Mouse (Mus musculus) retina, adult 2 months (tissue): ENCODE measurements around the gene Caskin1.

Experiments
- DNase-seq: peaks from one replicate; pipeline ENCODE4 v3.0.0-alpha.2; 2012; ENCODE audit warnings: low read depth, low spot score

The Caskin1 gene

DNA sequence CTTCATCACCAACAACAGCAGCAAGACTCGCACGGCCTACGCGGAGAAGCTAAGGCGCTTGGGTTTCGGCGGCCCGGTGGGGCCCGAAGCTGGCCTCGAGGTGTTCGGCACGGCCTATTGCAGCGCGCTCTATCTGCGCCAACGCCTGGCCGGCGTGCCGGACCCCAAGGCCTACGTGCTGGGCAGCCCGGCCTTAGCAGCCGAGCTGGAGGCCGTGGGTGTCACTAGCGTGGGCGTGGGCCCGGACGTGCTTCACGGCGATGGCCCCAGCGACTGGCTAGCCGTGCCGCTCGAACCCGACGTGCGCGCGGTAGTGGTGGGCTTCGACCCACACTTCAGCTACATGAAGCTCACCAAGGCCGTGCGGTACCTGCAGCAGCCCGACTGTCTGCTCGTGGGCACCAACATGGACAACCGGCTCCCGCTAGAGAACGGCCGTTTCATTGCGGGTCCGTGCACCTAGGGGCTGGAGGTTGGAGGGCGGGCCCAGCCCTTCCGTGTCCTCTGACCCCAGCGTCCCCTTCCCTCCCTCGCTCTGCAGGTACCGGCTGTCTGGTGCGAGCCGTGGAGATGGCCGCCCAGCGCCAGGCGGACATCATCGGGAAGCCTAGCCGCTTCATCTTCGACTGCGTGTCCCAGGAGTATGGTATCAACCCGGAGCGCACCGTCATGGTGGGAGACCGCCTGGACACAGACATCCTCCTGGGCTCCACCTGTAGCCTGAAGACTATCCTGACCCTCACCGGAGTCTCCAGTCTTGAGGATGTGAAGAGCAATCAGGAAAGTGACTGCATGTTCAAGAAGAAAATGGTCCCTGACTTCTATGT, 17.5 kb upstream of the Caskin1 start:
- DNase-seq: no peak

DNA sequence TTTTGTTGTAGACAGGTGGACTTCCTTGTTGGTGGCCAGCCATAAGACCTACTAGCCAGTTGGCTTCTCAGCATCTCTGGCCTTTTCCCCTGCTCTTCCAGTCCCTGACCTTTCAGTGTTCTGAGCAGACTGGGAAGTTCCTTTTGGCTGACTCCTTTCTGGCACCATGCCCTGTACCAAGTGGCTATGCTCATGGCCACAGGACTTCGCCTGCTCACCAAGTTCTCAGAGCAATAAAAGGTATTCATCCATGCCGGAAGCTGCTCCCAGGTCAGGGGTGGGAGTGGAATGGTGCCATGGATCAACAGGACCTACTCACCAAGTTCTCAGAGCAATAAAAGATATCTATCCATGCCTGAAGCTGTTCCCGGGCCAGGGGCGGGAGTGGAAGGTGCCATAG, 15.9 kb upstream of the Caskin1 start:
- DNase-seq: no peak

DNA sequence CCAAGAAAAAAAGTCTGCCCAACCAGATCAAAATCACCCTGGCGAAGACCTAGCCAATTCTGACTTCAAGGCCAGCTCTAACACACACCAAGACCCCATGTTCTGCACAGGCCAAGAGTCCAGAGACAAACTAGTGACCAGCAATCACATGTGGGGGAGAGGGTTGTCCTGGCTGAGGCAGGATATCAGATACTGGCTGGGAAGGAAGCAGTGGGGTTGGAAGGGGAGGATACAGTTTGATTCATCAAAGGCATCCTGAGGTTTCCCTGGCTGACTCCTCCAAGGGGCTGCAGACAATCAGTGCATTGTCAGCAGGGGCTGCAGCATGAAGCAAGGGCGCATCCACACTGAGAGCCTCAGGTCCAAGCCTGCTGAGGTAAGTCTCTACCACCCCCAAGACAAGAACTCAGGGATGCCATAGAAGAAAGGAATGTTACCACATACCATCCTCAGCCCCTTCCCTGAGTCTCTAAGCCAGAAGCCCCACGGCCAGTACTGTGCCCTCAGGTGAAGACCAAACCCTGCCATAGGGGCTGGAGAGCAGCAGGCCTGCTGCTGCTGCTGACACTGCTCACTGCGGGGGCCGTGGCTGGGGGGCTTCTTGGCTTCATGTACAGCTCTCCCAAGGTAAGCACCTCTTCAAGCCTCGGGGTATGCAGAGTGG, 14.7 kb upstream of the Caskin1 start, which contains the start of gene Bricd5:
TSS of gene Bricd5 (plus strand) at position 273 of the 664 bp plus-strand sequence.
- no peak for DNase-seq

DNA sequence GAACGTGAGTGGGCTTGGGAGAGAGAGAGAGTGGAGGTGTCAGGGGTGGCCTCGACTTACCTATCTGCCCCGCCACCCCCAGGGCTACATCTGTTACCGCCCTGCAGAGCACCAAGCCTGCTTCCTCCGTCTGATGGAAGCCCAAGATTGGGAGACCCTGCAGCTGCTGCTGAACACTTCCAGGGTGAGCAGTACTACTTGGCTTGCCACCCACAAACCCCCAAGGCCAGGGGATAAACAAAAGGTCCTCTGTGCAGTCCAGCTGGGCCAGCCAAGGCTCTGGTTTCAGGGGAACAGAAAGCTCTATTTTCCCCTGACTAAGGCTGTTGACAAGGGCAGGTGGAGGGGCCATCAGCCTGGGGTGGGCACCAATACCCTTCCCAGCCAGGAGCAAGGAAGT, 13.8 kb upstream of the Caskin1 start:
- DNase-seq: no peak

DNA sequence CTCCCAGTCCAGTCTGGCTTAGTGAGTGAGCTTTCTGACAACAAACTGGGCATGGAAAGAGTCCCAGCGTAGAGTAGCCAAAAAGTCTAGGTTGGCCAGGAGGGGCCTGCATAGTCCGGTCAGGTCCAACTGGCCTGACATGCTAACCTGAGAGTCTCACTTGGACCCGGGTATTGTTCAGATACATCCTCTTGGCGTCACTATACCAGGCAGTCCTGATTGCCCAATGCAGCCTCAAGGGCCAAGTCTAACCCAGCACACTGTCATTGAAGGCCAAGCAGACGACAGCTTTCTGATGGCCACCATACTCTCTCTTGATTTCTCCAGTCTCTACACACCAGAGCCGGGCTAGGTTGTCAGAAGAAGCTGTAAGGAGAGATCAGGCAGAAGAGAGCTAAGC, 12.8 kb upstream of the Caskin1 start:
- no peak for DNase-seq

DNA sequence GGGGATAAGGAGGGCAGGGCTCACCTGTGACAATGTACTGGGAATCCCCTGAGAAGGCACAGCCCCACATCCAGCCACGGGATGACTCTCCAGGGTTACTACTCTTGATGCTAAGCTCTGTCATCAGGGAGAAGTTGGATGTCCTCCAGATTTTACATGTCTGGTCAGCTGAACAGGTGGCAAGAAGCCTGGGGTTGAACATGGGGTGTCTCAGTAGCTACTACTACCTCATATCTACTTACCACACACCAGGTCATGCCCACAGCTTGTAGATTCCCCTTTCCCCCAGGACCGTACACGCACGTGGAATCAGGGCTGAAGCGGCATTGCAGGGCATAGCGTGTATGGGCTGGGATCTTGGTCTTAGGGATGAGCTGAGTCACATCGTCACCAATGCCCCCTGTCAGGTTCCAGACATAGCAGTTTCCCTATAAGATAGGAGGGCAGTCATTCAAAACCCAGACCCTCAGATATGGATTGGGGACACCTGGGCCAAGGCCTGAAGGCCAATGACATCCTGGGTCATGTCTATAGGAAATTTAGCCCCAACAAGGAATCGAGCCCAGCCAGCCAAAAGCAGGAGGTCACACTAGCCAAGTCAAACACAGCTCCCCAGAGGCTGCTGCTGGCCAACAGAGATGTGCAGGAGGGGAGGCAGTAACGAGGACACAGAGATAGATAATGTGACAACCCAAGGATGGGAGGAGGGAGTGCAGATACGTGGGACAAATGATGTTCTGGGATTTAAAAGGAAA, 12.2 kb upstream of the Caskin1 start:
- no peak for DNase-seq

DNA sequence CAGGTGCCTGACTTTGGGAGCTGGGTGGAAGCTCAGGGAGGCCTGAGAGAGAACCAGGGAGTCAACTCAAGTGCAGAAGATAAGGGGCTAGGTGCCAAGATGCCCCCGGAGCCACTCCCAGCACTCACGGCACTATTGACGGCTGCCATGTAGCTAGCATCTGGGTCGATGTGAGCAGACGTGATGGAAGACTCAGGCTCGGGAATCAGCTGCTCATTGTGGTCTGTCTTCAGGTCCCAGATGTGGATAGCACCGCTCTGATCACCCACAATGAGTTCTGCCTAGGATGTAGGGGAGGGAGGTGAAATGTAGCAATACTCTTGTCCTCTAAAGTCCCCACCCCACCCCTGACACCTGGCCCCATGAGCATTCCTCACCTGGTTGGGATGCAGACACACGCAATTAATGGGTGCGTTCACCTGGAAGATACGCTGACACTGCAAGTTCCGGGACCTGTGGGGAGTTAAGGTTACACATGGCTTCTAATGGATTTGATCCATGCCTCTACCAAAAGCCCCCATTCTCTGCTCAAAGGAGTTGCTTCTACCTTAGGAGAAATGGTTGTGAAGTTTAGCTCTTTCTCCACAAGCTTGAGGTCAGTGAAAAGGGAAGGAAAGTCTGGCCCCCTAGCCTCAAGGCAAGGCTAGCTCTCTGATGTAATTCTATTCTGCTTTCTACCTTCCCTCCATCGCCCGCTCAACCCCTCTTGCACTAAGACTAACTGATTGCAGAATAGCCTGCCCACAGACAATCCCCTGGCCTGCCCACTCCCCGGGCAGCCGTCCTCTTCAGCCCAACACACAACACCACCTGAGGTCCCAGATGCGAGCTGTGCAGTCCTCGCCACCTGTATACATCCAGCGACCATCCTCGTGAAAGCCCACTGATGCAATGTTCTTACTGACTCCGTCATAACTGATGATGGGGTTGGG, 11.1 kb upstream of the Caskin1 start:
- no peak for DNase-seq

DNA sequence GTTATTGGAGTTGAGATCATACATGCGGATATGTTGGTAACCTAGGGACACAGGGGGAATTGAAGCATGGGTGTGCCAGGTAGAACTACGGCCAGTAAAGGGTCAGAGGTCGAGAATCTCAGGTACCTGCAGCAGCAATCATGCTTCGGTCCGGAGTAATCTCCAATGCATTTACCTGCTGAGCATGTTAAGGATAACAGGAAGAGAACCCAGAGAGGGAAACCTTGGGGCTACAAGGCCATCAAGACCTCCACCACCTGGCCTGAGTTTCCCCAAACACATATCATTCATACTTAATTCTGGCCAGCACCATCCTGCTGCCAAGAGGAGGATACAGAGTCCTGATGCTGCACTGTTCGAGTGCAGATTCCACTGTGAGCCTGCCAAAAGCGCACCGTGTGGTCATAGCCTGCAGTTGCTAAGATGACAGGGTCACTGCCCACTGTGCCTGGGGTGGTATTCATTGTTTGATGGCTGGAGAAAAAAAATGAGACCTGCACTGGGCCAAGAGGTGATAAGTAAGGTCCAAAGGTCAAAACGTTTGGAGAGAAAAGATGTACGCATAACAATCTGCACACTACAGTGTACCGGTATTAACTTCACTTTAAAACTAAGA, 10.3 kb upstream of the Caskin1 start:
- DNase-seq: no peak

DNA sequence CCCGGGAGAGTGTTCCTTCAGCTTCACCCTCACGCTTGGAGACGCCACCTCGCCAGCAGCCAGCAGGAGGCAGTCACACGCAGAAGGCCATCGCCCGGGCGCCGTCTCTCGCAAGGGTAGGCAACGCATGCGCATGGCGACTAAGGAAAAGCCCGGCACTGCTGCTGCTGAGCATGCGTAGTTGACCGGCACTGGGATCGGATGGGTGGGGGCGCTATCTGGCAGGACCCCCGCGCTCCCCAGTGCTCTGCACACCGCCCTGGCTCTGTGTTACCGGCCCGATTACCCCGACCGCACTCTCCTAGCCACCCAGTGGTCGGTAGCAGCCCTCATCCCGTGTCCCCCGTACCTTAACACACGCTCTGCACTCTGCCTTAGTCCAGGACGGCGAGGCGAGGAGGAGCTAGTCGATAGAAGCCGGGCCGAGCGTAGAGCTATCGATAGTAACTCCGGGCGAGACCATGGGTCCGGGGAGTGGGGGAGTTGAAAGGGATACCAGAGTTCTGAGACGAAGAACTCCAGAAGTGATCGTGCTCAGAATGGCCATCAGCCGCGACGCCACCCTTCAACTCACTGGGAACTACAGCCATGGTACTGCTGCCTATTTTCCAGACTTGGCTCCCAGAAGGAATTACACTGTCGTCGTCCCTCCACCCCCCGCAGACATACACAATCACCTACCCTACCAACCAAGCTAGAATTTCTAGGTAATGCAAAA, 9.6 kb upstream of the Caskin1 start, which contains the start of gene Mlst8:
TSS of gene Mlst8 (minus strand) at position 416 of the 718 bp plus-strand sequence.
- peak; percentile 89 for DNase-seq

DNA sequence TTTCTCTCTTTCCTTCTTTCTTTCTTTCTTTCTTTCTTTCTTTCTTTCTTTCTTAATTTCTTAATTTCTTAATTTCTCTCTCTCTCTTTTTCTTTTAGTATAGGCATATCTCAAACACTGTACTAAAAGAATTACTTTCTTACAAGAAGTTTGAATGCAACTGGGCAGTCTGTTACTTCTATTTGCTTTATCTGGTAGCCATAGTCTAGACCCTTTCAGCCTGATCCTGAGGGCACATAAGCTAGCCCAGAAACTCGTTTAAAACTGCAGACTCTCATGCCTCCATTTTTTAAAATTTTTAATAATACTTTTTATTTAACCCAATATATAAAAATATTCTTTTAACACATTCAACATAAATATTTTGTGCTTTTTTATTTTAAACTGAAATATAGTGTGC, 9.0 kb upstream of the Caskin1 start:
- no peak for DNase-seq

DNA sequence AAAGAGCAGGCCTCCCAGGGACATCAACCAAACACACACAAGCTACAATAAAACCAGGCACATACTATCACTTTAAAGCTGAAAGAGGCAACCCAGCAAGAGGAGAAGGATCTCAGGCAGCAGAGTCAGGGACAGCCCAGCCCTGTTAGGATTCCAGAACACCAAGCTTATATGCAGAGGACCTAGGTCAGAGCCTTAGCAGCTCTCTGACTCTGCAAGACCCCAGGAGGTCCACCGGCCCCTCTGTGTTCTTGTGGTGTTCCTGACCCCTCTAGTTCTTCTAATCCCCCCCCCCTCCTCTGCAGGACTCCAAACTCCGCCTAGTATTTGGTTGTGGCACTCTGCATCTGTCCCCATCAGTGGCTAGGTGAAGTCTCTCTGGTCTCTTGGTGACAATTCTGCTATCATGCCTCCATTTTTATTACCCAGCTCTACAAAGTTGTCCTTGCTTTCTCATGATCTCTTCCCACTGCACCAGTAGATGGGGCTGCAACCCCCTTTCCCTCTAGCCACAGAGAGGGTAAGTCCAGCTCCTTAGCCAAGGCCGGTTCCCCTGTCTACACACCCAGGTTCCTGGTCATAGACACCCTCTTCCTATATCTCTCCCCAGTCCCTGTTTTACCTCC, 8.1 kb upstream of the Caskin1 start:
- DNase-seq: no peak

DNA sequence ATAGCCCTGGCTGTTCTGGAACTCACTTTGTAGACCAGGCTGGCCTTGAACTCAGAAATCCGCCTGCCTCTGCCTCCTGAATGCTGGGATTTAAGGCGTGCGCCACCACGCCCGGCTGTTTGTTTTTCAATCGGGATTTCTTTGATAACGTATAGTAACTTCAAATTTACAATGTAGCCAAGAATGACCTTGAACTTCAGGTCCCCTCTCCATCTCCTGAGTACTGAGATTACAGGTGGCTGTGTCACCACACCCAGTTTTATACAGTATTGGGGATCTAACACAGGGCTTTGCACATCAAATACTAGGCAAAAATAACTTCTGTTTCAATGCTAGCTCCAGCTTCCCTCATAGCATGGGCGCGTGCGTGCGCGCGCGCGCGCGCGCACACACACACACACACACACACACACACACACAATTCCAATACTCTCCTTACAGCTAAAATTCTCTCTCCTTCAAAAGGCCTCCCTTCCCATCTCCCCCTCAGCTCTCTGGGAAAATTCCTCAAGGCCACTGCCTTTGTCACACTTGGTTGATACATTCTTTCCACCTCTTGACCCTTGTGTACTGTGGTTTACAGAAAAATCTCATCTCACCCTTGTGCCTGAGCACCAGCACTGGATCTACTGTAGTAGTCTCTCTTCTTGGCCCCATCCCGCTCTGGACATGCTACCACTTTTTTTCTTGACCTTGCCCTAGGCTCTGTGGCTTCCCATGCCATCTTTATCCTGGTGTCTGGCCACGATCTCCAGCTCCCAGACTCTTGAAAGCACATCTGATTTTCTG, 7.2 kb upstream of the Caskin1 start:
- DNase-seq: no peak

DNA sequence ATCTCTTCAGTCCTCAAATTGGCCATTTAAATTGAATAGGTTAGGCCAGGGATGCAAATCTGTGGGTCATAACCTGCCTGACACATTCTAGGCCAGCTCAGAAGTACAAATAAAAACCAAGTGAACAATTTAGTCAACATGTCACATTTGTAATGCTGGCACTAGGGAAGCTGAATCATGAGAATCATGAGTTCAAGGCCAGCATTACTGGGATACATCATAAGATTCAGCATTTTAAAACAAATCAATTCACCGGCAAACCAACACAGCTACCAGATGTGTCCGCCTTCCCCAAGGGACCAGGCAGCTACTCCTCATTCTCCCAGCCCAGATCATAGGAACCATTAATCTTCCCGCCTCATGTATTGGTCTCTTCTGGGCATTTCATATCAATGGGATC, 4.9 kb upstream of the Caskin1 start:
- DNase-seq: no peak

DNA sequence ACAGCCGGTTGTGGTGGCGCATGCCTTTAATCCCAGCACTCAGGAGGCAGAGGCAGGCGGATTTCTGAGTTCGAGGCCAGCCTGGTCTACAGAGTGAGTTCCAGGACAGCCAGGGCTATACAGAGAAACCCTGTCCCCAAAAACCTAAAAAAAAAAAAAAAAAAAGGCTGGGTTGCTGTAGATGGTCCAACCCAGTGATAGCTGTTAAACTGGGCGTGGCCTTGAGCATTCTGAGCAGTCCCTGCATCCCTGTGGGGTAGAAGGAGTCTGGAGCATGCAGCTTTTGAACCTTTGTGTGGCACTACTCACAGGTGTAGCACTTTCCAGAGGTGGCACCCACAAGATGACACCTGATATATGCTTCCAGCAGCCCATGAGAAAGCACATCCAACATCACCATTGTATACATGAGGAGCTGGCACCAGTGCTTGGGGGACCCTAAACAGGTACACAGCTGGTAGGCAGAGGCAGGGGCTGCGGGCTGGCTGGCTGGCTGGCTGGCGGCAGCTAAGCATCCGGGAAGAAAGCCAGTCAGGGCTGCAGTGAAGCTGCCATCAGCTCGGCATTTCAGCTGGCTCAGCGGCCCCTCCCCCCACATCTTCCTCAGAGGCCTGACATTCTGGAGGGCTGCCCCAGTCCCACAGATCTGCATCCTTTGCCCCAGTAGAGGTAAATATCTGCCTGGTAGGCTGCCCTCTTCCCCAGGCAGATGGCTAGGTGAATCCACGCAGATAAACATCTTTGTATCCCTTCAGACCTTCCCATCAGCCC, 3.1 kb upstream of the Caskin1 start:
- DNase-seq: no peak

DNA sequence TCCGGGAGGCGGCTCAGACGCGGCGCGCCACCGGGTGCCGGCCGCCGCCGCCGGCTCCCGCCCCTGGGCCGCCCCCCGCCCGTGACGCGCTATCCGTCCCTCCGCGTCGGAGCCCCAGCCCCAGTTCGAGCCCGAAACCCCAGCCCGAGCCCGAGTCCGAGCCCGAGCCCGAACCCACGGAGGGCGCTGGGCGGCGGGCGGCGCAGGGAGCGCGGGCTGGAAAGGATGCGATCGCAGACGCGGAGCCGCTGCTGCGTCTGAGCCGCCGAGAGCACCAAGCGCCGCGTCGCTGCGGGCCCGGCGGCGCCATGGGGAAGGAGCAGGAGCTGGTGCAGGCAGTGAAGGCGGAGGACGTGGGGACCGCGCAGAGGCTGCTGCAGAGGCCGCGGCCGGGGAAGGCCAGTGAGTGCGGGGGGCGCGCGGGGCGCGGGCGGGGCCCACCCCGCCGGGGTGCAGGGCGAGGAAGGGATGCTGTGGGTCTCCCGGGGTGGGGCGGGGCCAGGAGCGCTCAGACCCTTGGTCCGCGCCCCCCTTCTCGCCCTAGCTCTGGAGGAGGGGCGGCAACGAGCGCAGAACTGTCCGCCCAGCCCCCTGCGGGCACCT, 362 bp downstream of the Caskin1 start:
- DNase-seq: no peak

DNA sequence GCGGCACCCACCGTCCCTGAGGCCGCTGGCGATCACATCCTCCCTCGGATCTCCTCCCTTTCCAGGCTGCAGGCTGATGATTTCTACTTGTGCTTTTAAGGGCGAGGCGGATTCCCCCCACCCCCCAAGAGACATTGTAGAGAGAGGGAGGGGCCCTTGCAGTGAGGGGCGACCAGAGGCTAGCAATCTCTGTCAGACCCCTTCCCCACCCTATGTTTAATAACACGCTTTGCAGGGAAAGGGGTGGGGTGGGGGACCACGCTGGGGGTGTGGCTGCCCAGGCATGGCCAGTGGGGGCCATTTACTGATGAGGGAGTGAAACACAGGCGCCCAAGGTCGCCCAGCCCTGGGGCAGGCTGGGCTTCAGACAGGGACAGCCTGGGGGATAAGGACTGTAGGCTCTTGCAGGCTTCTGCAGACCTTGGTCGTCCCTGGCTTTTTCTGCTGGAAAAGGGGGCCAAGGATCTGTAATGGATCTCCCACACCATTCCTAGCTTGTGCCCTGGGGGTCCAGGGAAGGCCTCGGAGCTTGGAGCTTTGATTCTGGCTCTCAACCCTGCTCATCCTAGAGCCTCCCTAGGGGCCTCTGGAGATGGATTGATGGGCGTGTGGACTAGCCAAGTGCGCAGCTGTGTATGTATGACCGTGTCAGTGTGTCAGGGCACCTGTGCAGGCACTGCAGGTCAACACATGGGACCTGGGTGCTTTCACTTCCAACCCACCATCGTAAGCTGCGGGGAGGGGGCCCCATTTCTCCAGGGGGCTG, 1.0 kb downstream of the Caskin1 start:
- no peak for DNase-seq

DNA sequence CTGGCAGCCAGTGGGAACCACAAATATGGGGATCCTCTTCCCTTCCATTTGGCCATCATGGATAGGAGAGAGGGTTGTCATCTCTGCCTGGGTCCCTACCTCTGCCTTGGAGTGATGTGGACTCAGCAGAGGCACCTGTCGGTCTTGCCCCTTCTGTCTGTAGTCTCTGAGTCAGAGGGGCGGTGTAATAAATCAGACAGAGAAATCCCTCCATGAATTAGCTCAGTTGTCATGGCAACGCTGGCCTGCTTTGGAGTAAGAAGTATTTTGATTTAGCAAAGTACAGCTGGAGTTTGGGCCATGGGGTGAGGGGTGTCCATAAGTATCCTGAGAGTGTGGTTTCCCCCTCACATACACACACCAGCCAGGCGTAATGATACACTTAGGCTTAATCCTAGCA, 2.0 kb downstream of the Caskin1 start:
- DNase-seq: no peak
